Mouse (Mus musculus) CH12.LX (cell line): ENCODE measurements around the gene Pmpcb. TPM values are rescaled to one million over a fixed set of nuclear protein-coding genes. Genes with fewer than 3 reads are reported as not detected.

Experiments
- DNase-seq: peaks from one replicate; pipeline ENCODE4 v3.0.0-alpha.2; 2013; ENCODE audit errors: extremely low read depth
- H3K27ac ChIP-seq: 2 replicates; pipeline ENCODE4 v1.5.1; 2012; ENCODE audit warnings: low read depth, mild to moderate bottlenecking, control low read depth, moderate library complexity; ENCODE audit not compliant: insufficient read depth
- H3K27me3 ChIP-seq: replicated peaks from 2 replicates; pipeline ENCODE3; 2012; ENCODE audit warnings: inconsistent platforms
- H3K36me3 ChIP-seq, 2 experiments: replicated peaks in 1 of 2; 2 replicates each; pipeline versions ENCODE3 to v1.6.1; 2012; ENCODE audit warnings: inconsistent platforms in 1 of 2, low read length in 1 of 2, mild to moderate bottlenecking in 1 of 2, mixed read lengths in 1 of 2, moderate library complexity in 1 of 2; ENCODE audit not compliant: control insufficient read depth in 1 of 2, insufficient read depth in 1 of 2
- H3K4me1 ChIP-seq, 2 experiments: 2 replicates each; pipeline ENCODE4 v1.6.1; 2012; ENCODE audit warnings: inconsistent platforms in 1 of 2, moderate library complexity in 1 of 2; ENCODE audit not compliant: insufficient read depth in 2 of 2, control insufficient read depth in 1 of 2
- H3K4me2 ChIP-seq: 2 replicates; pipeline ENCODE4 v1.6.1; 2012; ENCODE audit warnings: low read depth, mild to moderate bottlenecking, control low read depth; ENCODE audit not compliant: poor library complexity, insufficient read depth, severe bottlenecking
- H3K4me3 ChIP-seq, 3 experiments: fragments of 150-350 bp in 1 of 3; sonication (generic) in 1 of 3; replicated peaks in 1 of 3; 2 replicates each; pipeline versions ENCODE3 to v1.5.1; 2011 to 2012; ENCODE audit warnings: low read depth in 2 of 3, low read length in 2 of 3, mild to moderate bottlenecking in 2 of 3, moderate library complexity in 2 of 3, control low read depth in 1 of 3, improper control_type of control experiment in 1 of 3, inconsistent platforms in 1 of 3, mixed read lengths in 1 of 3; ENCODE audit not compliant: poor library complexity in 1 of 3
- H3K79me2 ChIP-seq: replicated peaks from 2 replicates; pipeline ENCODE4 v1.6.1; 2012; ENCODE audit warnings: mild to moderate bottlenecking, moderate library complexity; ENCODE audit not compliant: control insufficient read depth, poor library complexity, insufficient read depth, severe bottlenecking; ENCODE audit errors: extremely low read depth
- H3K9ac ChIP-seq: 2 replicates; pipeline ENCODE4 v1.6.1; 2012; ENCODE audit warnings: low read depth, mild to moderate bottlenecking, control low read depth, moderate library complexity; ENCODE audit not compliant: insufficient read depth
- H3K9me3 ChIP-seq: replicated peaks from 2 replicates; pipeline ENCODE3; 2012; ENCODE audit warnings: low read length, inconsistent platforms, mixed read lengths
- CHD1 ChIP-seq: IDR thresholded peaks from 2 replicates; pipeline ENCODE4 v1.6.1; 2012; ENCODE audit warnings: low read depth, low read length, improper control_type of control experiment, inconsistent platforms
- EP300 ChIP-seq: IDR thresholded peaks from 2 replicates; pipeline ENCODE4 v1.6.1; 2011; ENCODE audit warnings: low read length, improper control_type of control experiment
- IRF4 ChIP-seq: IDR thresholded peaks from 2 replicates; pipeline ENCODE4 v1.6.1; 2014; ENCODE audit warnings: low read depth, mild to moderate bottlenecking, inconsistent platforms, low read length, improper control_type of control experiment
- JUN ChIP-seq: IDR thresholded peaks from 2 replicates; pipeline ENCODE4 v1.6.1; 2011; ENCODE audit warnings: low read depth, mild to moderate bottlenecking, low read length, improper control_type of control experiment, moderate library complexity; ENCODE audit not compliant: insufficient read depth
- KAT2A ChIP-seq: IDR thresholded peaks from 2 replicates; pipeline ENCODE4 v1.6.1; 2012; ENCODE audit warnings: low read length, improper control_type of control experiment, inconsistent platforms; ENCODE audit not compliant: insufficient replicate concordance
- MAFK ChIP-seq: IDR thresholded peaks from 2 replicates; pipeline ENCODE4 v1.6.1; 2011; ENCODE audit warnings: low read length, improper control_type of control experiment; ENCODE audit not compliant: insufficient replicate concordance
- MEF2A ChIP-seq: IDR thresholded peaks from 2 replicates; pipeline ENCODE4 v1.6.1; 2014; ENCODE audit warnings: low read depth, mild to moderate bottlenecking, inconsistent platforms, low read length, improper control_type of control experiment, borderline replicate concordance
- MXI1 ChIP-seq: IDR thresholded peaks from 2 replicates; pipeline ENCODE4 v1.6.1; 2011; ENCODE audit warnings: mild to moderate bottlenecking, low read depth, low read length, improper control_type of control experiment
- NELFE ChIP-seq: IDR thresholded peaks from 2 replicates; pipeline ENCODE4 v1.6.1; 2011; ENCODE audit warnings: low read depth, low read length, improper control_type of control experiment
- NRF1 ChIP-seq: IDR thresholded peaks from 2 replicates; pipeline ENCODE4 v1.6.1; 2014; ENCODE audit warnings: low read depth, mild to moderate bottlenecking, inconsistent platforms, low read length, improper control_type of control experiment, moderate library complexity
- POLR2A ChIP-seq: IDR thresholded peaks from 2 replicates; pipeline ENCODE4 v1.6.1; 2011; ENCODE audit warnings: low read depth, mild to moderate bottlenecking, improper control_type of control experiment, low read length
- RAD21 ChIP-seq: IDR thresholded peaks from 2 replicates; pipeline ENCODE4 v1.6.1; 2011; ENCODE audit warnings: low read depth, mild to moderate bottlenecking, low read length, improper control_type of control experiment, moderate library complexity
- SIN3A ChIP-seq: IDR thresholded peaks from 2 replicates; pipeline ENCODE4 v1.6.1; 2012; ENCODE audit warnings: low read length, improper control_type of control experiment, inconsistent platforms
- TBP ChIP-seq: conservative IDR thresholded peaks from 2 replicates; pipeline ENCODE4 v1.6.1; 2011; ENCODE audit warnings: low read depth, low read length, improper control_type of control experiment
- UBTF ChIP-seq: IDR thresholded peaks from 2 replicates; pipeline ENCODE4 v1.6.1; 2012; ENCODE audit warnings: low read depth, mild to moderate bottlenecking, inconsistent platforms, low read length, improper control_type of control experiment, moderate library complexity
- ZC3H11A ChIP-seq: IDR thresholded peaks from 2 replicates; pipeline ENCODE4 v1.6.1; 2012; ENCODE audit warnings: low read depth, mild to moderate bottlenecking, inconsistent platforms, low read length, improper control_type of control experiment
- ZNF384 ChIP-seq: IDR thresholded peaks from 2 replicates; pipeline ENCODE4 v1.6.1; 2012; ENCODE audit warnings: low read depth, low read length, improper control_type of control experiment, inconsistent platforms
- dilution Hi-C: fragments of 300-500 bp; cut with MboI; formaldehyde crosslinking; loops from 2 replicates; pipeline ENCODE4 v1.14.3; 2020; ENCODE audit warnings: low sequenced_read_pairs; ENCODE audit not compliant: extremely low pct_unique_long_range_greater_than_20kb, extremely low pct_ligation_motif_present
- in situ Hi-C: fragments of 300-500 bp; cut with MboI; formaldehyde crosslinking; loops from 3 replicates; pipeline ENCODE4 v1.14.3; 2019; ENCODE audit warnings: low sequenced_read_pairs, low pct_ligation_motif_present, low pct_unique_long_range_greater_than_20kb, mixed read lengths
- polyA plus RNA-seq: library from polyadenylated mRNA; unstranded; fragments of >175 nt; gene quantifications from 2 replicates; pipeline ENCODE4 v1.2.1, GENCODE M21; 2012; ENCODE audit warnings: low read depth; ENCODE audit not compliant: insufficient read length
- total RNA-seq, 2 experiments: library from RNA; depleted of rRNA; stranded (reverse); fragments of 300-350 nt in 1 of 2; fragments of >200 nt in 1 of 2; gene quantifications; 2 replicates each; pipeline ENCODE4 v1.2.3; 2012 to 2014

Pmpcb gene
- total and polyA plus RNA-seq, 3 experiments = 113 to 166 (median 165) TPM

DNA sequence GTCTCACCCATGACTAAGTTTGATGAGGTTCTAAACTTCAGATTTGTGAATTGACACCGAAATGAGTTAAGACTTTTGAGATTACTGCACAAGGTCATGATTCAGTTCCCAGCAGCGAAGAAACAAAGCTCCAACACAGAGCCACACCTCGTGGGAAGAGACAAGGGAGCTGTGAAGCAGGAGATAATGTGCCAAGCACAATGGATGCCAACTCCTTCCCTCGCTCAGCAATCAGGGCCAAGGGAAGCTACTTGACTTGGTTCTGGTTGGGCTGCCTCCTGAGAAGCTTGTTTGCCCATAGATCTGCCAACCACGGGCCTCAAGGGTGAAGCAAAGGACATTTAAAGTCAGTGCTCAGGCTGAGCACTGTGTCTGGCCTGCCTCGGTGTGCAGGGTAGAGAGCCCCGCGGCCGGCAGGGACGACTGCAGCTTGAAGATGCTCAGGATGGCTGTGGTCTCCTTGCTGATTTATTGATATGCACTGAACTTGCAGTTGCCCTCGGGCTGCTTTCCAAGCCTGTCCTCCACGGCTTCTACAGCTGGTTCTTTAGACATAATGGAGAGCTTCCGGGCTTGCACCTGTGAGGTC, 24.7 kb upstream of the Pmpcb start:
- dilution Hi-C loops (no loop called here), in situ Hi-C loops (no loop called here)
- H3K4me3 ChIP-seq = no peak overlapping the region
- TF ChIP-seq ZC3H11A = no peak
- TF ChIP-seq JUN = no peak
- TF ChIP-seq TBP = no peak
- TF ChIP-seq SIN3A = no peak
- TF ChIP-seq KAT2A = no peak
- no peak for TF ChIP-seq POLR2A
- TF ChIP-seq EP300 = no peak
- H3K79me2 ChIP-seq = no peaks in the 10 kb centered on the region
- H3K27ac ChIP-seq = no peak overlapping the region
- H3K4me1 ChIP-seq = no peaks in the 10 kb centered on the region
- H3K9me3 ChIP-seq = peaks cover 2% of the 10 kb centered on the region
- no peaks in the 10 kb centered on the region for H3K27me3 ChIP-seq
- no peak overlapping the region for H3K9ac ChIP-seq
- no peak for DNase-seq
- H3K36me3 ChIP-seq = no peaks in the 10 kb centered on the region
- no peak overlapping the region for H3K4me2 ChIP-seq

DNA sequence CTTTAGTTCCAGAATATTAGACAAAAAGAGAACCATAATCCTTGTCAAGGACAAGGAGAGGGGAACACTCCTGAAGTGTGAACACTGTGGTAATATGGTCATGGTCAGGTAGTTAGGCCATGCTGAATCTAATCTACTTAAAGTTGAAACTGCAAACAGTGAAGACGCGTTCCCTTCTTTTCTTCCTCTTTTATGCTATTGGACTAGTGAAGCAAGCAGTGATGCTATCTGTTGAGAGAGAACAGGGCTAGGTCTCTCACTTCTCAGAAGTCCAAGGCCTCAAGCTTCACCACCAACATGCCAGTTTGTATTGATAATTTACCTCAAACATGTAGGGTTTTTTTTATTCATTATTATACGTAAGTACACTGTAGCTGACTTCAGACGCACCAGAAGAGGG, 22.5 kb upstream of the Pmpcb start:
- DNase-seq = no peak
- Histone ChIP-seq H3K27me3 (no peaks in the 10 kb centered on the region), H3K4me3 (no peak overlapping the region), H3K36me3 (no peaks in the 10 kb centered on the region)
- TF ChIP-seq NELFE (no peak), UBTF (no peak), MEF2A (no peak), RAD21 (no peak), ZNF384 (no peak), CHD1 (no peak), NRF1 (no peak), EP300 (no peak), ZC3H11A (no peak), MAFK (no peak), MXI1 (no peak), IRF4 (no peak)
- TF ChIP-seq, all 38 proteins: peak for 0
- H3K9me3 ChIP-seq = peaks cover 2% of the 10 kb centered on the region
- H3K9ac ChIP-seq = no peak overlapping the region
- no peaks in the 10 kb centered on the region for H3K79me2 ChIP-seq
- dilution Hi-C loops (no loop called here), in situ Hi-C loops (no loop called here)
- no peak overlapping the region for H3K27ac ChIP-seq
- H3K4me1 ChIP-seq = no peaks in the 10 kb centered on the region; a peak in 1 of 4 replicates
- H3K4me2 ChIP-seq = no peak overlapping the region
